Mouse (Mus musculus) CH12.LX (cell line): ENCODE measurements around the gene Pacs2. TPM values are rescaled to one million over a fixed set of nuclear protein-coding genes. Genes with fewer than 3 reads are reported as not detected.

Experiments used
- DNase-seq: peaks from one replicate; pipeline ENCODE4 v3.0.0-alpha.2; 2013; ENCODE audit errors: extremely low read depth
- H3K27ac ChIP-seq: 2 replicates; pipeline ENCODE4 v1.5.1; 2012; ENCODE audit warnings: low read depth, mild to moderate bottlenecking, control low read depth, moderate library complexity; ENCODE audit not compliant: insufficient read depth
- H3K27me3 ChIP-seq: replicated peaks from 2 replicates; pipeline ENCODE3; 2012; ENCODE audit warnings: inconsistent platforms
- H3K36me3 ChIP-seq, 2 experiments: replicated peaks in 1 of 2; 2 replicates each; pipeline versions ENCODE3 to v1.6.1; 2012; ENCODE audit warnings: inconsistent platforms in 1 of 2, low read length in 1 of 2, mild to moderate bottlenecking in 1 of 2, mixed read lengths in 1 of 2, moderate library complexity in 1 of 2; ENCODE audit not compliant: control insufficient read depth in 1 of 2, insufficient read depth in 1 of 2
- H3K4me1 ChIP-seq, 2 experiments: 2 replicates each; pipeline ENCODE4 v1.6.1; 2012; ENCODE audit warnings: inconsistent platforms in 1 of 2, moderate library complexity in 1 of 2; ENCODE audit not compliant: insufficient read depth in 2 of 2, control insufficient read depth in 1 of 2
- H3K4me2 ChIP-seq: 2 replicates; pipeline ENCODE4 v1.6.1; 2012; ENCODE audit warnings: low read depth, mild to moderate bottlenecking, control low read depth; ENCODE audit not compliant: poor library complexity, insufficient read depth, severe bottlenecking
- H3K4me3 ChIP-seq, 3 experiments: fragments of 150-350 bp in 1 of 3; sonication (generic) in 1 of 3; replicated peaks in 1 of 3; 2 replicates each; pipeline versions ENCODE3 to v1.5.1; 2011 to 2012; ENCODE audit warnings: low read depth in 2 of 3, low read length in 2 of 3, mild to moderate bottlenecking in 2 of 3, moderate library complexity in 2 of 3, control low read depth in 1 of 3, improper control_type of control experiment in 1 of 3, inconsistent platforms in 1 of 3, mixed read lengths in 1 of 3; ENCODE audit not compliant: poor library complexity in 1 of 3
- H3K79me2 ChIP-seq: replicated peaks from 2 replicates; pipeline ENCODE4 v1.6.1; 2012; ENCODE audit warnings: mild to moderate bottlenecking, moderate library complexity; ENCODE audit not compliant: control insufficient read depth, poor library complexity, insufficient read depth, severe bottlenecking; ENCODE audit errors: extremely low read depth
- H3K9ac ChIP-seq: 2 replicates; pipeline ENCODE4 v1.6.1; 2012; ENCODE audit warnings: low read depth, mild to moderate bottlenecking, control low read depth, moderate library complexity; ENCODE audit not compliant: insufficient read depth
- H3K9me3 ChIP-seq: replicated peaks from 2 replicates; pipeline ENCODE3; 2012; ENCODE audit warnings: low read length, inconsistent platforms, mixed read lengths
- BHLHE40 ChIP-seq: IDR thresholded peaks from 2 replicates; pipeline ENCODE4 v1.6.1; 2011; ENCODE audit warnings: mild to moderate bottlenecking, low read depth, low read length, improper control_type of control experiment
- CHD1 ChIP-seq: IDR thresholded peaks from 2 replicates; pipeline ENCODE4 v1.6.1; 2012; ENCODE audit warnings: low read depth, low read length, improper control_type of control experiment, inconsistent platforms
- CHD2 ChIP-seq: IDR thresholded peaks from 2 replicates; pipeline ENCODE4 v1.6.1; 2011; ENCODE audit warnings: low read length, improper control_type of control experiment
- CTCF ChIP-seq, 2 experiments: IDR thresholded peaks in 1 of 2; conservative IDR thresholded peaks in 1 of 2; 2 replicates each; pipeline ENCODE4 v1.5.1; 2011 to 2012; ENCODE audit warnings: low read depth in 2 of 2, low read length in 2 of 2, improper control_type of control experiment in 1 of 2, inconsistent platforms in 1 of 2, mild to moderate bottlenecking in 1 of 2, moderate library complexity in 1 of 2
- ELF1 ChIP-seq: IDR thresholded peaks from 2 replicates; pipeline ENCODE4 v1.6.1; 2014; ENCODE audit warnings: low read depth, mild to moderate bottlenecking, inconsistent platforms, low read length, improper control_type of control experiment
- ETS1 ChIP-seq: conservative IDR thresholded peaks from 2 replicates; pipeline ENCODE4 v1.6.1; 2012; ENCODE audit warnings: low read depth, mild to moderate bottlenecking, inconsistent platforms, low read length, improper control_type of control experiment, moderate library complexity
- GABPA ChIP-seq: IDR thresholded peaks from 2 replicates; pipeline ENCODE4 v1.6.1; 2012; ENCODE audit warnings: low read depth, low read length, improper control_type of control experiment, inconsistent platforms; ENCODE audit not compliant: insufficient replicate concordance
- HCFC1 ChIP-seq: IDR thresholded peaks from 2 replicates; pipeline ENCODE4 v1.6.1; 2012; ENCODE audit warnings: low read depth, mild to moderate bottlenecking, inconsistent platforms, low read length, improper control_type of control experiment
- KAT2A ChIP-seq: IDR thresholded peaks from 2 replicates; pipeline ENCODE4 v1.6.1; 2012; ENCODE audit warnings: low read length, improper control_type of control experiment, inconsistent platforms; ENCODE audit not compliant: insufficient replicate concordance
- MAX ChIP-seq: IDR thresholded peaks from 2 replicates; pipeline ENCODE4 v1.6.1; 2011; ENCODE audit warnings: low read length, improper control_type of control experiment
- MAZ ChIP-seq: IDR thresholded peaks from 2 replicates; pipeline ENCODE4 v1.6.1; 2012; ENCODE audit warnings: low read depth, mild to moderate bottlenecking, inconsistent platforms, low read length, improper control_type of control experiment, moderate library complexity
- MEF2A ChIP-seq: IDR thresholded peaks from 2 replicates; pipeline ENCODE4 v1.6.1; 2014; ENCODE audit warnings: low read depth, mild to moderate bottlenecking, inconsistent platforms, low read length, improper control_type of control experiment, borderline replicate concordance
- MXI1 ChIP-seq: IDR thresholded peaks from 2 replicates; pipeline ENCODE4 v1.6.1; 2011; ENCODE audit warnings: mild to moderate bottlenecking, low read depth, low read length, improper control_type of control experiment
- MYC ChIP-seq: IDR thresholded peaks from 2 replicates; pipeline ENCODE4 v1.6.1; 2011; ENCODE audit warnings: low read depth, mild to moderate bottlenecking, improper control_type of control experiment, low read length
- NELFE ChIP-seq: IDR thresholded peaks from 2 replicates; pipeline ENCODE4 v1.6.1; 2011; ENCODE audit warnings: low read depth, low read length, improper control_type of control experiment
- NRF1 ChIP-seq: IDR thresholded peaks from 2 replicates; pipeline ENCODE4 v1.6.1; 2014; ENCODE audit warnings: low read depth, mild to moderate bottlenecking, inconsistent platforms, low read length, improper control_type of control experiment, moderate library complexity
- POLR2A ChIP-seq: IDR thresholded peaks from 2 replicates; pipeline ENCODE4 v1.6.1; 2011; ENCODE audit warnings: low read depth, mild to moderate bottlenecking, improper control_type of control experiment, low read length
- POLR2AphosphoS2 ChIP-seq: IDR thresholded peaks from 2 replicates; pipeline ENCODE4 v1.6.1; 2011; ENCODE audit warnings: low read depth, low read length, improper control_type of control experiment
- RAD21 ChIP-seq: IDR thresholded peaks from 2 replicates; pipeline ENCODE4 v1.6.1; 2011; ENCODE audit warnings: low read depth, mild to moderate bottlenecking, low read length, improper control_type of control experiment, moderate library complexity
- RCOR1 ChIP-seq: conservative IDR thresholded peaks from 2 replicates; pipeline ENCODE4 v1.6.1; 2012; ENCODE audit warnings: low read depth, mild to moderate bottlenecking, inconsistent platforms, low read length, improper control_type of control experiment
- SIN3A ChIP-seq: IDR thresholded peaks from 2 replicates; pipeline ENCODE4 v1.6.1; 2012; ENCODE audit warnings: low read length, improper control_type of control experiment, inconsistent platforms
- SMC3 ChIP-seq: IDR thresholded peaks from 2 replicates; pipeline ENCODE4 v1.6.1; 2011; ENCODE audit warnings: low read depth, low read length, improper control_type of control experiment
- TBP ChIP-seq: conservative IDR thresholded peaks from 2 replicates; pipeline ENCODE4 v1.6.1; 2011; ENCODE audit warnings: low read depth, low read length, improper control_type of control experiment
- TCF12 ChIP-seq: IDR thresholded peaks from 2 replicates; pipeline ENCODE4 v1.6.1; 2014; ENCODE audit warnings: low read depth, mild to moderate bottlenecking, inconsistent platforms, low read length, improper control_type of control experiment
- UBTF ChIP-seq: IDR thresholded peaks from 2 replicates; pipeline ENCODE4 v1.6.1; 2012; ENCODE audit warnings: low read depth, mild to moderate bottlenecking, inconsistent platforms, low read length, improper control_type of control experiment, moderate library complexity
- ZMIZ1 ChIP-seq: IDR thresholded peaks from 2 replicates; pipeline ENCODE4 v1.6.1; 2012; ENCODE audit warnings: low read depth, mild to moderate bottlenecking, inconsistent platforms, low read length, improper control_type of control experiment
- dilution Hi-C: fragments of 300-500 bp; cut with MboI; formaldehyde crosslinking; loops from 2 replicates; pipeline ENCODE4 v1.14.3; 2020; ENCODE audit warnings: low sequenced_read_pairs; ENCODE audit not compliant: extremely low pct_unique_long_range_greater_than_20kb, extremely low pct_ligation_motif_present
- in situ Hi-C: fragments of 300-500 bp; cut with MboI; formaldehyde crosslinking; loops from 3 replicates; pipeline ENCODE4 v1.14.3; 2019; ENCODE audit warnings: low sequenced_read_pairs, low pct_ligation_motif_present, low pct_unique_long_range_greater_than_20kb, mixed read lengths
- polyA plus RNA-seq: library from polyadenylated mRNA; unstranded; fragments of >175 nt; gene quantifications from 2 replicates; pipeline ENCODE4 v1.2.1, GENCODE M21; 2012; ENCODE audit warnings: low read depth; ENCODE audit not compliant: insufficient read length
- total RNA-seq, 2 experiments: library from RNA; depleted of rRNA; stranded (reverse); fragments of 300-350 nt in 1 of 2; fragments of >200 nt in 1 of 2; gene quantifications; 2 replicates each; pipeline ENCODE4 v1.2.3; 2012 to 2014

Gene Pacs2
- total and polyA plus RNA-seq, 3 experiments = 3.1 to 7.1 (median 7.0) TPM

DNA sequence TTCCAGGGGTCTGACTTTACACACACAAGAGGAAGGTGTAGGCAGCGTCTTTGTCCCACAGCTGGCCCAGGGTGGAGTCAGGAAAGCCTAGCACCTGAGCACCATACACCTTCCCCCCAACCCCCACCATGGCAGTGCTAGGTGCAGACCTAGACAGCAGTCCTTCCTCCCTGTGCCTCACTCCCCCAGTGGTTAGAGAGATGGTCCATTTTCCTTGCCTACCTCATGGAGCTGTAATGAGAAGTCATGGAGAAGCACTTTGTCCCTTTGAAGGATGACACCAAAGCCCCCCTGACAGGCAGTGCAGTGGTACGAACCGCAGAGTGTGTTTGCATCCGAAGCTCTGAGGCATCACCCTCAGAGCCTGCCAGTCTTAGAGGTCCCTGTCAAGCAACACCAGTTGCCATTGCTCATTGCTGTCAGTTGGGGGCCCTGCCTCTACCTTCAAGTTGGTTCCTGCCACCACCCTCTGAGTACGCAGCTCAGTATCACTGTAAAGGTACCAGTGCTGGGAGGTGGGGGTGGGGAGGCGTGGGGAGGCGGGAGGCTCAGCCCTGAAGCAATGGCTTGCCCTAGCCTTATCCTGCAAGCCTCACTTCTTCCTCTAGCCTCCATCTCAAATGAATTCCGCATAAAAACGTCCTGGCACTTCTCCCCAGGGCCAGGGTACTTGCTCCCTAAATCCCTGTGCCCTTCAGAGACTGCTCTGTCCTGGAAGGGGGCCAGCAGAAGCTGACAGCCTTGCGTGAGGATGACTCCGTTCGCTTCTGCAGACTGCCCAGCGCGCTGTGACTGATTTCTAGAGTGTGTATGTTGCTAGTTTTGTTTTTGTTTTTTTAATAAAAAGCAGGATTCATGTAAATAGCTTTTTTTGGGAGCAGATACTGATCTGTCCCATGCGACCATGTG is 59.4 kb downstream of the Pacs2 start:
- H3K9ac ChIP-seq = peak overlapping the region; percentile 51
- H3K4me2 ChIP-seq = peak overlapping the region; percentile 75
- no peak for TF ChIP-seq RCOR1
- no peak for TF ChIP-seq KAT2A
- TF ChIP-seq ELF1 = 0 out of 2 replicates have a peak, but pooled peaks have one; percentile 15
- TF ChIP-seq CTCF (conservative IDR thresholded peaks at IDR 0.05 in 1 of 2, IDR thresholded peaks at IDR 0.05 in 1 of 2; ENCODE audit: low read depth in 2 of 2, low read length in 2 of 2) = peak in 1 of 2 experiments; percentile 47; a peak in 2 of 4 replicates
- TF ChIP-seq ETS1 = no peak
- TF ChIP-seq SMC3 = peak; percentile 15
- peak; percentile 50; the same call in 1 of the 2 replicates for TF ChIP-seq CHD2
- TF ChIP-seq RAD21 = peak; percentile 19
- 0 out of 2 replicates have a peak, but pooled peaks have one; percentile 42 for TF ChIP-seq UBTF
- peak overlapping the region; percentile 20 to 72 (median 56) for H3K4me3 ChIP-seq
- DNase-seq = peak; percentile 46
- dilution Hi-C loops (no loop called here), in situ Hi-C loops (loop anchor here (5.0 kb wide), 1 partner anchor 34 kb away; no protein-coding TSS in a partner anchor)
- peaks cover 0 to 35% of the 10 kb centered on the region in 2 experiments for H3K36me3 ChIP-seq
- H3K4me1 ChIP-seq = peaks cover 16 to 29% of the 10 kb centered on the region in 2 experiments
- no peaks in the 10 kb centered on the region for H3K79me2 ChIP-seq
- H3K27ac ChIP-seq = 0 out of 2 replicates have a peak overlapping the region, but pooled peaks have one; percentile 17
- H3K27me3 ChIP-seq = no peaks in the 10 kb centered on the region
- no peaks in the 10 kb centered on the region for H3K9me3 ChIP-seq

- H3K9me3 ChIP-seq = no peaks in the 10 kb centered on the region
- H3K9ac ChIP-seq = peak within 1 kb of the TSS; percentile 68
- H3K36me3 ChIP-seq = peaks cover 0 to 27% of the 10 kb centered on the region in 2 experiments
- H3K4me2 ChIP-seq = peak within 1 kb of the TSS; percentile 75
- H3K4me1 ChIP-seq = peaks cover 16 to 29% of the 10 kb centered on the region in 2 experiments
- peak within 1 kb of the TSS; percentile 56 to 81 (median 72) for H3K4me3 ChIP-seq
- H3K27me3 ChIP-seq = no peaks in the 10 kb centered on the region
- dilution Hi-C loops (no loop called here), in situ Hi-C loops (loop anchor here (5.0 kb wide), 1 partner anchor 33 kb away; no protein-coding TSS in a partner anchor)
- peak; percentile 64 for DNase-seq
- H3K79me2 ChIP-seq = no peaks in the 10 kb centered on the region
- peak within 1 kb of the TSS; percentile 65 for H3K27ac ChIP-seq
- TF ChIP-seq CHD1 = 0 out of 2 replicates have a peak, but pooled peaks have one; percentile 45
- peak; percentile 81 for TF ChIP-seq ELF1
- no peak for TF ChIP-seq SMC3
- no peak for TF ChIP-seq KAT2A
- TF ChIP-seq TCF12 = peak; percentile 61; the same call in 1 of the 2 replicates
- TF ChIP-seq GABPA = no peak
- no peak for TF ChIP-seq MAZ
- no peak for TF ChIP-seq POLR2AphosphoS2
- TF ChIP-seq TBP = peak; percentile 76
- peak; percentile 89 for TF ChIP-seq POLR2A
- no peak for TF ChIP-seq RAD21
- peak; percentile 55 for TF ChIP-seq HCFC1
- 0 out of 2 replicates have a peak, but pooled peaks have one; percentile 24 for TF ChIP-seq MEF2A
- TF ChIP-seq MXI1 = peak; percentile 83
- TF ChIP-seq SIN3A = peak; percentile 73
- TF ChIP-seq BHLHE40 = peak; percentile 39; the same call in 1 of the 2 replicates
- TF ChIP-seq ZMIZ1 = peak; percentile 72
- TF ChIP-seq NELFE = peak; percentile 68
- peak; percentile 92 for TF ChIP-seq MAX
- peak; percentile 86 for TF ChIP-seq NRF1
- peak; percentile 96 for TF ChIP-seq MYC
Observed at GRCm38 (mm10) chr12:113074329-113075062, 60.2 kb downstream of the Pacs2 start, which contains the start of gene Tex22. Tex22 (plus strand) TSS chr12:113074502.
